Mouse (Mus musculus): ENCODE measurements around the gene Vim.

Vim gene

GRCm38 (mm10) chr2:13573408-13574065, at the start of gene Vim:
Vim (plus strand) TSS chr2:13573927.
- DNase-seq: peak; percentile 95

- DNase-seq: no peak
These were observed 47.5 kb upstream of the Vim start for GRCm38 (mm10) chr2:13526205-13526604.

GRCm38 (mm10) chr2:13527125-13527524, 46.6 kb upstream of the Vim start:
- no peak for DNase-seq

DNA sequence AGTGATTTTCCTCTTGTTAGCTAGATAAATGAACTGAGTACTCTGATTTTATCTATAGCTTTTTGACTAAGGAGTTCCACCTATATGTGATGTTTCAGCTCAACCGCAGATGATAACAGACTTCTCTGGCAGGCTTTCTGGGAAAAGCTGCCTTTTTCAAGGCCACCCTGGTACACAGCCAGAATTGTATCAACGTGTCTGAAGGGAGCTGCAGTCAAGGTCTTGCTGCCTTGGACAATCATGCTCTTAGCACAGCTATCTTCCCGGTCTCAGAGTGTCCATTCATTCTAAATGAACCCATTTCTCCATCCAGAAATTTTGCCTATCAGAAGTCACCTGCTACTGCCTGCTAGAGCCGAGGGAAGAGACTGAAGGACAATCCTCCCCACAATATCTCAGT, 46.2 kb upstream of the Vim start:
- no peak for DNase-seq

- DNase-seq: no peak
These were observed 44.3 kb upstream of the Vim start for GRCm38 (mm10) chr2:13529253-13529933.

DNA sequence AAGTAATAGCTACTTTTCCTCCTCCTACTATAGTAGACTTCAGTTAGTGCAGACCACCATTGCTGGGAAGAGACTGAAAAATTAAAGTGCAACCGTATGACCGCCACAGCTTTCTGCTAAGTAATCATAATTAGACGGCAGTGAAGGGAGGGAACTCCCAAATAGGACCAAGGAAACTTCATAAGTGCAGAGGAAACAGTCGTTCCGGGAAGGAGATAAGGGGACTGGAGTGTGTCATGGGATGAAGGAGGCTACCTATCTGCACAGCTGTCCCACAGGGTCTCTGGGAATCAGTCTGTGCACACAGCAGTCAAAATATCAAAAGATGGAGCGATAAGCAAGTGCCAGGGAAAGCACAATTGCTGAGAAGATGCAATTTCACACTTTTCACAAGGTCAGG, 43.1 kb upstream of the Vim start:
- no peak for DNase-seq

DNA sequence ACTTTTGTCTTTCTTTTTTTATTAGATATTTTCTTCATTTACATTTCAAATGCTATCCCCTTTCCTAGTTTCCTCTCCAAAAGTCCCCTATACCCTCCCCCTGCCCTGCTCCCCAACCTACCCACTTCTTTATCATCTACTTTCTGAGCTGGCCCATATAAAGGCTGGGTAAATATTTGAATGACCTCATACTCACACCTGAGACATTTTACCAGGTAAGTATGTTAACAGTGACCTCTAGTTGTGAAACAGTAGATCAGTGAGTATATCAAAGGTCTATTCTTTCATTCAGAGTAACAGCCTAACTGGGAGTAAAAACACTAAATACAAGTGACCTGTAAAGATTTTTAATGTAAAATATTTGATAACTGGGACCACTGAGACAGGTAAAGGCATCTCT, 37.0 kb upstream of the Vim start:
- DNase-seq: no peak

GRCm38 (mm10) chr2:13537733-13538132, 36.0 kb upstream of the Vim start:
- peak; percentile 26 for DNase-seq

DNA sequence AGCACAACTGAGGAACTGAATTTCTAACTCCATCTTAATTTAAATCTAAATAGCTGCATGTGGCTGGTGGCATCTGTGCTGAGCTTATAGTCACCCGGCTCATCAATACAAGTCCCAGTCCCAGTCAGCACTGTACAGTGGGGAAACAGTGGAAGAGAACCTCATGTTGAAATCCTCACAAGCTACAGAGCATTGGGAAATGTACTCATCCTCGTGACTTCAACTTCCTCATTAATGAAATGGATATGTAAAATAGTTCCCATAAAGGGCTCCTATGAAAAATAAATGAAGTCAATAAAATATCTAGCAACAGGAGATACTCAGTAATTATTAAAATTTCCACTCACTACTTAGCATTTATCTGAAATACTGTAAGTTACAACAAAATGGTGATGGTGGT, 35.5 kb upstream of the Vim start:
- DNase-seq: no peak

GRCm38 (mm10) chr2:13538704-13539377, 34.9 kb upstream of the Vim start:
- no peak for DNase-seq

DNA sequence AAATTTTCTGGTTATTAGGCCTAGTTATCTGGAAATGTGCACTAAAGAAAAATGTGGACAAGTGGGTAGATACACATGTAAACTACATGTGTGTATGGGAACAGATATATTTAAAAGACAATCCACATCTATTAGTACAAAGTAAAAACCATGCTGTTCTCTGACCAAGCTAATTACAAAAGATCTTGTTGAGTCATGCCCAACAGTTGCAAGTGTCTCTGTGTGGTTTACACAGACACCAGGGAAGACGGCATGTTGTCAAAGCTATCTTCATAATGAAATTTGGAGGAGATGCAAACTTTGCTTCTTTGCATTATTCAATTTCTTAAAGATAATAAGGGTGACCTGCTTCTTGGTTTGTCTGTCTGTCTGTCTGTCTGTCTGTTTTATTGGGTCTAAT, 33.9 kb upstream of the Vim start:
- no peak for DNase-seq

GRCm38 (mm10) chr2:13543519-13544124, 30.1 kb upstream of the Vim start:
- peak; percentile 14 for DNase-seq

DNA sequence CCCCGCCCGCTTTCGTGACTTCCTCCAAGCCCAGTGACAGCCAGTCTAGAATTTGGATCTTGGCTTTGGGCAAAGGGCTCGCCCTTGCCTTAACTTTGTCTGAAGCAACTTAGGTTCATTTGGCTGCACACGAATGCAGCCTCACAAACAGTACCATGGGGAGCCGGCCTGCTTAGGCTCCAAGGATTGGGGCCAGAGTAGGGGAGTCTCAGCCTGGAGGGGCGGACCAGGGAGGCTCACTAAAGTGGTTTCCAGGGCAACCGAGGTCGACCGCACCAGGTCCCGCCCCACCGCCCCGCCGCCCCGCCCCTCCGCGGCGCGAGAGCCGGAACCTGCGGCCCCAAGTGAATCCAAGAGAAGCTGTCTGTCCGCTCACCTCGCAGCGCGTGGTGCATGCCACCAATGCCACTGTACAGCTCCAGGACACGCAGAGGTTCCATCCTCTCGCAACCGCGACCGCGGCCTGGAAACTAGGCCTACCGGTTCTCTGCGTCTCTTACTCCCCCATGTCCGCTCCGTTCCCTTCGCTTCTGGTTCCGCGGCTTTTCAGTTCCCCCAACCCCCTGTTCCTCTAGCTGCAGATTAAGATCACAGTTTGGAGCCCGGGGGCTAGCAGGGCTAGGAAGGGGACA, 29.4 kb upstream of the Vim start, which contains the start of gene Trdmt1:
Trdmt1 (minus strand) TSS at position 476 of the 632 bp plus-strand sequence.
- peak; percentile 91 for DNase-seq

- no peak for DNase-seq
These were observed 25.0 kb upstream of the Vim start for GRCm38 (mm10) chr2:13548749-13549148.

DNA sequence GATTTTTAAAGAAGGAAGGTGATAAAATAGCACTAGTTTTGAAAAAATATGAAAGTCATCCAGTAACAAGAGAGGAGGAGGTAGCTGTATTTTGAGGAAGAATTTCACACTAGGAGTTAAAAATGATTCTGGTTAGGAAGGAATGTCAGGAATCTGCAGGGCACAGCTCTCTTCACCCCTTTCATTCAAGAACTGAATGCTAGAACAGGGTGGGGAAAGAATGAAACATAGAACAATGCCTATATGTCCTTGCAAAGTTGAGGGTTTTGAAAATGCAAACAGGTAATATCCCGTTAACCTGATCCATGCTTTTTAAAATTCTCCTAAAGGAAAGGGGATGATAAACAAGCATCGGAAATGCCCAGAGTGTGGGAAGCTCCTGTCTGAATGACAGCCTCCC, 19.8 kb upstream of the Vim start:
- DNase-seq: no peak

DNA sequence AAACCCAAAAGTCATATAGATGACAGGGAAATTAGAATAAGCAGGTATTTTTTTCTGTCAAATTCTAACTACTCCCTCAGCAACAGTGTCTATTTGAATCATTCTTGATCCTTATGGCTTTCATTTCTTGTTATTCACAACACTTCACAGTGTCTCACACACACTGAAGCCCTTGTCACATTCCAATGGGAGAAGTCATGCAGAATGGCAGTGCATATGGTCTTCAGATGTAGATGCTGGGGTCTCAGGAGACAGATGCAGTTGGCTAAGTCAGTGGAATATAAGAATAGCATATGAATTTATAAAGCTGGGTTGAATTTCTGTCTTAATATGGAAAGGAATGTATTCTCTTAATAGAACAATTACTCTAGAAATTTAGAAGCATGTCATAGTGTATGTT, 17.5 kb upstream of the Vim start:
- DNase-seq: no peak

- DNase-seq: no peak
These were observed 16.3 kb upstream of the Vim start for GRCm38 (mm10) chr2:13557145-13558030.

GRCm38 (mm10) chr2:13558607-13559262, 15.0 kb upstream of the Vim start:
- DNase-seq: no peak

DNA sequence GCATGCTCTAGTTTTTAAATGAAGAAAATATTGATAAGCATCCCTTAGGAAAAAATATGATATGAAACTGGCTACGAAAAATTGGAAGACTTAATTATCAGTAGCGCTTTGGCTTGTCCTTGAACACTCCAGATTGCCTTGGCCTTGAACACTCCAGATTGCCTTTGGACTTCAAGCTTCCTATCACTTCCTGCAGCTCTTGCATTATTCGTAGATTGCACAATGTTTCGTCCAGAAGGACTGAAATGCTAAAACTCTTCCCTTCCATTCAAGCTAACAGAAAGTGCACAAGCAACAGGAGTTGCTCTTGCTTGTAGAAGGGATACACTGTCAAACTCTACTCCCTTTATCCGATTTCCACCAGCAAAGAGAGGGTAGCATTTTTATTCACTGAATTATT, 14.4 kb upstream of the Vim start:
- DNase-seq: no peak

- no peak for DNase-seq
These were observed 14.0 kb upstream of the Vim start for GRCm38 (mm10) chr2:13559729-13560128.

DNA sequence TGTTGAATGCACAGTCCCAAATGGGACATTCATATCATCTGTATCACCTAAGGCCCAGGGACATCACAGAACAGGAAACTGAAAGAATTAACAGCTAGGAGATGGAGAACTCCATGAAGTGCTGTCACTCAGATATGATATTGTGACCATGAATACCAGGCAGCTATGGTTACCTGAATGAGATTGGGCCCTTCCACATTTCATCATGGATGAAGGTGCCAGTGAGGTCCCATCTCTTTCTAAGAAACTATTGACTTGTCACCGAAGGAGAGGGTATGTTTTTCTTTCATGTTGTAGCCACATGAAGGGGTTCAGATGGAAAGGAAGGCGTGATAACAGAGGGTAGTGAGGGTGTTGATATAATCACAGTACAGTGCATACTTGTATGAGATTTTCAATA, 13.3 kb upstream of the Vim start:
- DNase-seq: no peak

DNA sequence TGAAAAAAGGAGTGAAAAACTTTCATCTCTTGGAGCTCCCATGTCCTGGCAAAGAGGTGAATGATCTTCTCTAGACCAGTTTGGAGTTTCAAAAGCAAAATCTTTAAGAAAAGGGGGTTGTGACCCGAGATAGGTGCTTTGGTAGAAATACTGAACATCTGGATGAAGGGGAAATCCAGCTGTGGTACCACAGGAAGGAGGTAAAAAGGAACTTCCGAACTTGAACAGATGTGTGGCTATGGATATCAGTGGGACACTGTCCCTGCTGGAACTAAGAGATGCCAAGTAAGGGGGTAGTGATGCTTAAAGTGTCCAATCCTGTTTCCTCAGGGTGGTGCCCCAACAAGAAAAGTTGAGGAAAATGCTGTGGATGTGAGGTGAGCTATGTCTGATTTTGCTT, 3.6 kb upstream of the Vim start:
- DNase-seq: no peak
